Mouse (Mus musculus) stomach, postnatal 0 days (tissue): Measurements from ENCODE around the gene Wipf2. TPM values are rescaled to one million over a fixed set of nuclear protein-coding genes. Genes with fewer than 3 reads are reported as not detected.
"Not testable (repeated sequence)": the region's sequence is repeated elsewhere in the genome, so short reads cannot be mapped to it uniquely, and the experiment has no call there.

Experiments
- ATAC-seq: fragments of 200-750 bp; cut with Nextera tagmentation; 2 replicates; pipeline ENCODE4 v1.8.0; 2017; ENCODE audit not compliant: low FRiP score, low TSS enrichment
- DNase-seq: peaks from one replicate; pipeline ENCODE4 v3.0.0-alpha.2; 2016; ENCODE audit warnings: low spot score
- H3K27ac ChIP-seq: fragments of 300-500 bp; sonication (generic); replicated peaks from 2 replicates; pipeline ENCODE4 v1.5.1; 2014; ENCODE audit warnings: mild to moderate bottlenecking, control low read depth
- H3K27me3 ChIP-seq: fragments of 300-500 bp; sonication (generic); 2 replicates; pipeline ENCODE4 v1.6.1; 2014; ENCODE audit warnings: low read length; ENCODE audit not compliant: control insufficient read depth, insufficient read depth
- H3K36me3 ChIP-seq: fragments of 300-500 bp; sonication (generic); 2 replicates; pipeline ENCODE4 v1.6.1; 2014; ENCODE audit warnings: low read length, mixed read lengths; ENCODE audit not compliant: control insufficient read depth, insufficient read depth
- H3K4me1 ChIP-seq: fragments of 300-500 bp; sonication (generic); replicated peaks from 2 replicates; pipeline ENCODE4 v1.6.1; 2014; ENCODE audit warnings: antibody characterized with exemption; ENCODE audit not compliant: control insufficient read depth, insufficient read depth
- H3K4me2 ChIP-seq: fragments of 300-500 bp; sonication (generic); replicated peaks from 2 replicates; pipeline ENCODE4 v1.6.1; 2014; ENCODE audit warnings: low read depth, mild to moderate bottlenecking, control low read depth, moderate library complexity
- H3K4me3 ChIP-seq: fragments of 300-500 bp; sonication (generic); 2 replicates; pipeline ENCODE4 v1.5.1; 2014; ENCODE audit warnings: low read depth, low read length, control low read depth
- H3K9ac ChIP-seq: fragments of 300-500 bp; sonication (generic); 2 replicates; pipeline ENCODE4 v1.6.1; 2014; ENCODE audit warnings: mild to moderate bottlenecking, low read length, control low read depth, mixed read lengths
- H3K9me3 ChIP-seq: fragments of 300-500 bp; sonication (generic); 2 replicates; pipeline ENCODE4 v1.6.1; 2016; ENCODE audit warnings: low read length; ENCODE audit not compliant: control insufficient read depth
- CTCF ChIP-seq: IDR thresholded peaks from 2 replicates; pipeline ENCODE4 v1.5.1; 2016; ENCODE audit warnings: antibody characterized with exemption, low read depth, mild to moderate bottlenecking, moderate library complexity
- EP300 ChIP-seq: optimal IDR thresholded peaks from 2 replicates; pipeline ENCODE3; 2016; ENCODE audit warnings: antibody characterized with exemption
- WGBS: fragments of 180-500 bp; shearing (Covaris S2); extraction: QIAGEN DNeasy Blood & Tissue Kit; methylation state at CpG from one replicate; pipeline ENCODE4 v1.1.7; 2014; 5-methylcytosine and 5-hydroxymethylcytosine counted together
- polyA plus RNA-seq: library from polyadenylated mRNA; unstranded; fragments of >200 nt; fragmentation: Nextera tagmentation; extraction: Ambion mirVana; gene quantifications from 2 replicates; pipeline ENCODE4 v1.2.1, GENCODE M21; 2015

Wipf2 gene
- polyA plus RNA-seq, 1 experiment from 2014 or later = 4.9 TPM

GRCm38 (mm10) chr11:98932293-98933091, 69.1 kb downstream of the Wipf2 start:
- H3K27me3 ChIP-seq = no peaks in the 10 kb centered on the region
- H3K36me3 ChIP-seq = no peaks in the 10 kb centered on the region
- no peak overlapping the region for H3K4me3 ChIP-seq
- peak overlapping the region; percentile 27 for H3K4me2 ChIP-seq
- ATAC-seq = no peak
- no peak overlapping the region for H3K9ac ChIP-seq
- TF ChIP-seq EP300 = no peak
- TF ChIP-seq CTCF = no peak
- peak; percentile 62 for DNase-seq
- H3K4me1 ChIP-seq = peaks cover 54% of the 10 kb centered on the region
- peak overlapping the region; percentile 79 for H3K27ac ChIP-seq
- H3K9me3 ChIP-seq = no peaks in the 10 kb centered on the region
- WGBS = 10% methylated on average over 19 of the region's 19 CpGs

GRCm38 (mm10) chr11:98933151-98933550, 69.7 kb downstream of the Wipf2 start:
- Histone ChIP-seq H3K36me3 (no peaks in the 10 kb centered on the region), H3K9me3 (no peaks in the 10 kb centered on the region), H3K27ac (peak overlapping the region; percentile 79), H3K9ac (no peak overlapping the region; the same call in 1 of the 2 replicates), H3K4me3 (no peak overlapping the region), H3K4me2 (peak overlapping the region; percentile 27), H3K4me1 (peaks cover 49% of the 10 kb centered on the region), H3K27me3 (no peaks in the 10 kb centered on the region)
- peak; percentile 3; the same call in 1 of the 2 replicates for ATAC-seq
- TF ChIP-seq EP300 = peak; percentile 35
- peak; percentile 73 for TF ChIP-seq CTCF
- 16% methylated on average over 9 of the region's 9 CpGs for WGBS
- DNase-seq = peak; percentile 83

GRCm38 (mm10) chr11:98933847-98934246, 70.4 kb downstream of the Wipf2 start:
- not testable (repeated sequence) for DNase-seq, H3K27me3 ChIP-seq, H3K36me3 ChIP-seq, H3K9me3 ChIP-seq, H3K4me3 ChIP-seq, H3K9ac ChIP-seq, ATAC-seq, H3K4me2 ChIP-seq, H3K27ac ChIP-seq
- peaks cover 42% of the 10 kb centered on the region for H3K4me1 ChIP-seq
- WGBS = 54% methylated on average over 2 of the region's 2 CpGs

GRCm38 (mm10) chr11:98934367-98934766, 70.9 kb downstream of the Wipf2 start:
- Histone ChIP-seq H3K4me1 (peaks cover 39% of the 10 kb centered on the region), H3K9me3 (no peaks in the 10 kb centered on the region), H3K9ac (no peak overlapping the region), H3K27ac (no peak overlapping the region), H3K4me3 (no peak overlapping the region), H3K4me2 (no peak overlapping the region), H3K36me3 (no peaks in the 10 kb centered on the region), H3K27me3 (no peaks in the 10 kb centered on the region)
- TF ChIP-seq CTCF = no peak
- no peak for TF ChIP-seq EP300
- ATAC-seq (no peak), DNase-seq (no peak)
- 81% methylated on average over 3 of the region's 3 CpGs for WGBS

- ATAC-seq = 0 out of 2 replicates have a peak, but pooled peaks have one; percentile 22
- peak; percentile 71 for DNase-seq
- H3K9me3 ChIP-seq = no peaks in the 10 kb centered on the region
- H3K27ac ChIP-seq = 0 out of 2 replicates have a peak overlapping the region, but pooled peaks have one; percentile 20
- no peak overlapping the region for H3K4me2 ChIP-seq
- WGBS = 75% methylated on average over 3 of the region's 3 CpGs
- H3K9ac ChIP-seq = no peak overlapping the region
- no peak overlapping the region for H3K4me3 ChIP-seq
- H3K27me3 ChIP-seq = no peaks in the 10 kb centered on the region
- H3K36me3 ChIP-seq = no peaks in the 10 kb centered on the region
- TF ChIP-seq EP300 (no peak), CTCF (no peak)
- H3K4me1 ChIP-seq = peaks cover 38% of the 10 kb centered on the region
Measured at GRCm38 (mm10) chr11:98935123-98935522, 71.7 kb downstream of the Wipf2 start.

DNA sequence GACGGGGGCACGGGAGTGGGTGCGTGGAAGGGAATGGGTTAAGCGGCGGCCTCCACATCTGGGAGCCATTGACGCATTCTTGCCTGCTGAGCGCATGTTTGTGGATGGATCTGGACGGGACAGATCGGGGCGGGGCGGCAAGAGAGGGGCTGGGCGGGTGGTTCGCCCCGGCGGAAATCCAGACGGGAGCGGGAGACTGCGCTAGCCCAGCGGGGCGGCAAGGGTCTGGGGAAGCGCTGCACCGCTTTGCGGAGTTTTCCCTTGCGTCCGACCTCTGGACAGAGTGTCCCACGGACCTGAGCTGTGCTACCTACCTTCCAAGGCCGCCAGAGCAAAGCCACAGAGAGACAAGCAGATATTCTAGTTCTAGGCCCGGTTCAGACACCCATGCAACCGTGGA, 72.7 kb downstream of the Wipf2 start:
- no peaks in the 10 kb centered on the region for H3K36me3 ChIP-seq
- H3K4me2 ChIP-seq = peak overlapping the region; percentile 93
- peaks cover 38% of the 10 kb centered on the region for H3K4me1 ChIP-seq
- H3K9ac ChIP-seq = peak overlapping the region; percentile 90
- no peaks in the 10 kb centered on the region for H3K27me3 ChIP-seq
- TF ChIP-seq CTCF = no peak
- TF ChIP-seq EP300 = no peak
- peak; percentile 47 for ATAC-seq
- WGBS = under 1% methylated on average over 29 of the region's 29 CpGs
- peak overlapping the region; percentile 81 for H3K4me3 ChIP-seq
- H3K9me3 ChIP-seq = no peaks in the 10 kb centered on the region
- peak overlapping the region; percentile 96 for H3K27ac ChIP-seq
- DNase-seq = peak; percentile 86
